Mouse (Mus musculus) cortical plate, adult 2 months (tissue): ENCODE results near the gene Tppp3. TPM values are rescaled to one million over a fixed set of nuclear protein-coding genes. Genes with fewer than 3 reads are reported as not detected.

Source experiments
- H3K27ac ChIP-seq: fragments of 200-500 bp; 2 replicates; pipeline ENCODE4 v1.5.1; 2012; ENCODE audit warnings: low read length, control low read depth, inconsistent platforms; ENCODE audit not compliant: insufficient read depth
- H3K4me1 ChIP-seq: fragments of 200-500 bp; 2 replicates; pipeline ENCODE4 v1.6.1; 2011; ENCODE audit warnings: low read length; ENCODE audit not compliant: control insufficient read depth, insufficient read depth
- H3K4me3 ChIP-seq: fragments of 200-500 bp; 2 replicates; pipeline ENCODE4 v1.5.1; 2011; ENCODE audit warnings: mild to moderate bottlenecking, low read length, control low read depth; ENCODE audit not compliant: insufficient read depth
- CTCF ChIP-seq: fragments of 200-500 bp; IDR thresholded peaks from 2 replicates; pipeline ENCODE4 v1.5.1; 2011; ENCODE audit warnings: mild to moderate bottlenecking, control low read depth, low read length; ENCODE audit not compliant: insufficient read depth; ENCODE audit errors: extremely low read depth
- POLR2A ChIP-seq: fragments of 200-500 bp; IDR thresholded peaks from 2 replicates; pipeline ENCODE4 v1.6.1; 2011; ENCODE audit warnings: mild to moderate bottlenecking, low read length, control low read depth; ENCODE audit not compliant: insufficient read depth; ENCODE audit errors: extremely low read depth
- polyA plus RNA-seq: library from polyadenylated mRNA; depleted of rRNA; stranded (reverse); fragments of >200 nt; gene quantifications from 2 replicates; pipeline ENCODE4 v1.2.3, GENCODE M21; 2012

The Tppp3 gene
- polyA plus RNA-seq, 1 experiment = 93.2 TPM

DNA sequence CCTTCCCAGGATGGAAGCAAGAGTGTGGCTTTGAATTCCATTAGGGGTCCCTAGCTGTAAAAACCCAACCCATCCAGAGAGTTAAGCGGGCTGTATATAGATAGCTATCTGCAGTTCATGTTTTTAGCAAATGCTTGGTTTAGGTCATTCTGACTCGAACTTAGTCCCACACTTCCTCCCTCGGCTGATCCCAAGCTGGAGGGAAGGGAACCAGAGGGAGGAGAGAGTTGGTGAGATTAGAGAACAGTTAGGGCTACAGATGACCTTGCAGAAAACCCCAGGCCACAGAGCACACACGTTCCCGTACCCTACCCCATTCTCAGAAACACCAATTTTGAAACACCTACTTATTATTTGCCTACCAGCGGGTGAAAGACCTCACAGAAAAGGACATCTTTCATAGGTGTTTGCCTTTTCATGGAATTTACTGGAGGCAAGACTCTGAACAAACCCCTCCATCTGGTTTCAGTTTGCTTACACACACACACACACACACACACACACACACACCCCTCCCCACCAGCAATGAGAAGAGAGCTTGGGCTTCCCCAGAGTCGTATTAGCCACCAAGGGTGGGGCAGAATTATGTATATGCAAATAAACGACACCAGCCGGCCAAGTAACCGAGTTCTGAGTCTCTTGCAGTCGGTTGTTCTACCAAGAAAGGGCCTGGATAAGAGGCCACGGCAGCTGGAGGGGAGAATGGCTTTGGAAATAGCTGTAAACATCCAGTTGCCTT lies 38.8 kb upstream of the Tppp3 start:
- TF ChIP-seq CTCF = no peak
- no peak for TF ChIP-seq POLR2A
- Histone ChIP-seq H3K4me3 (no peak overlapping the region), H3K4me1 (no peaks in the 10 kb centered on the region), H3K27ac (no peak overlapping the region)

DNA sequence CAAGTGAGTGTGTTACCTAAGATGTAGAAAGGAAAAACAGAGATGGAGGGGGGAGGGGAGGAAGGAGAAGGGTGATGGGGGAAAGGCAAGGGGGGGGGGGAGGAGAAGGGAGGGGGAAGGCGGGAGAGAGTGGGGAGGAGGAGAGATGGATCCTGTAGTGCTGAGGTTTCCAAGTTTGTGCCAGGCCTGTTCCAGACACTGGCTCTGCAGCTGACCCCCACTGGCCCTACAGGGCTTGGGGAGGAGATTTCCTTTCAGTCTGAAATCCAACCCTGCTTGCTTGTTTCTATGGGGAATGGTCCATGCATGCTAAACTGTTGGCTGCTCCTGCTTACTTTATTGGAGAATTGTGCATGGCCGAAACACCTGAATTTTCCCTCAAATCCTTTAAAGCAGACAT lies 37.4 kb upstream of the Tppp3 start:
- H3K4me3 ChIP-seq = no peak overlapping the region
- no peaks in the 10 kb centered on the region for H3K4me1 ChIP-seq
- no peak for TF ChIP-seq CTCF
- no peak for TF ChIP-seq POLR2A
- H3K27ac ChIP-seq = no peak overlapping the region

DNA sequence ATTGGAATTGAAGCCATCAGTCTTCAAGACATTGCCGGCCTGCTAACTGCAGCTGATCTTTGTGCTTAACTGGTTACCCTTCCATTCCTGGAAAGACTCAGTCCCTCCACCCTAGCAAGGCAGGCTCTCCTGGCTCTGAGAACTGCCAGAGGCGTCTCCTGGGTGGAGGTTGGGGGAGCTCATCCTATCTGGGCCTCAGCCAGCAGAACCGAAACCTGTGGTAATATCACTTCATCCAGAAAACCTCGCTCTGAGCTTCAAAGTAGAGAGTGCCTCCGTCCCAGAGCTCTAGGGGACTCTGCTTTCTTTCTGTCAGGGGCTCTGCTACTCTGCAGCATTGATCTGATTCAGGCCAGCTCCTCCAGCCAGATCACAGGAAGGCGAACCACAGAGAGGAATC lies 35.7 kb upstream of the Tppp3 start:
- Histone ChIP-seq H3K27ac (no peak overlapping the region), H3K4me3 (no peak overlapping the region), H3K4me1 (no peaks in the 10 kb centered on the region)
- TF ChIP-seq CTCF (no peak), POLR2A (no peak)

DNA sequence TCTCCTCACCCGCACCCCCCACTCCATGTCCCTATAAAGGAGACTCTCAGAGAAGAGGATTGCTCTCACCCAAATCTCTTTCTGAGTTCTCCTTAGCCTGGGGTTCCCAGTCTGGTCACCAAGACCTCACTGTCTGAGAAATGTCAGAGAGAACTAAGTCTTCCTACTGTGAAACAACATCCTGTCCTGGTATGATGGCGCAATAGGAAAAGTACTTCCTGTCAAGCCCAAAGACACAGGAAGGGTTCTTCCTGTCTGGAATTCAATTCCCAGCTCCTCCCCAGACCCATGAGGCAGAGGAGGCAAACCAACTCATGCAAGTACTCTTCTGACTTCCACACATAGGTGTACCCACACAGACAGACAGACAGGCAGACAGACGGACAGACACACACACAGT lies 33.3 kb upstream of the Tppp3 start:
- TF ChIP-seq POLR2A (no peak), CTCF (no peak)
- Histone ChIP-seq H3K27ac (peak overlapping the region; percentile 66; the same call in 1 of the 2 replicates), H3K4me3 (no peak overlapping the region), H3K4me1 (no peaks in the 10 kb centered on the region)

DNA sequence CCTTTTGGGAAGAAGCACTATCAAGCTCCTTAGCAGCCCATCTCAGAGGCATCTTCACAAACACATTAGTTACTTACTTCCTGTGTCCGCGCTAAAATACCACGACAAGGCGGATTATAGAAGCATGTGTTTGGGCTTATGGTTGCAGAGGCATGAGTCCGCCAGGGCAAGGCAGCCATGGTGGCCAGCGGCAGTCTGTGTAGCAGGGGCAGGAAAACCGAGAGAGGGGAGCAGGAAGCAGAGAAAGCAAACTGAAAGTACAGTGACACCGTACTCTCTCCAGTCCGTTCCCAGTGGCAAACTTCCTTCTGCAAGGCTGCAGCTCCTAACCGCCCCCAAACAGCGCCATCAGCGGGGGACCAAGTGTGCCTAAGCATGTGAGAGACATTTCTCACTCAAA lies 28.5 kb upstream of the Tppp3 start:
- H3K27ac ChIP-seq = no peak overlapping the region
- peaks cover 6% of the 10 kb centered on the region; the same call in 1 of the 2 replicates for H3K4me1 ChIP-seq
- no peak overlapping the region for H3K4me3 ChIP-seq
- TF ChIP-seq CTCF (no peak), POLR2A (no peak)

DNA sequence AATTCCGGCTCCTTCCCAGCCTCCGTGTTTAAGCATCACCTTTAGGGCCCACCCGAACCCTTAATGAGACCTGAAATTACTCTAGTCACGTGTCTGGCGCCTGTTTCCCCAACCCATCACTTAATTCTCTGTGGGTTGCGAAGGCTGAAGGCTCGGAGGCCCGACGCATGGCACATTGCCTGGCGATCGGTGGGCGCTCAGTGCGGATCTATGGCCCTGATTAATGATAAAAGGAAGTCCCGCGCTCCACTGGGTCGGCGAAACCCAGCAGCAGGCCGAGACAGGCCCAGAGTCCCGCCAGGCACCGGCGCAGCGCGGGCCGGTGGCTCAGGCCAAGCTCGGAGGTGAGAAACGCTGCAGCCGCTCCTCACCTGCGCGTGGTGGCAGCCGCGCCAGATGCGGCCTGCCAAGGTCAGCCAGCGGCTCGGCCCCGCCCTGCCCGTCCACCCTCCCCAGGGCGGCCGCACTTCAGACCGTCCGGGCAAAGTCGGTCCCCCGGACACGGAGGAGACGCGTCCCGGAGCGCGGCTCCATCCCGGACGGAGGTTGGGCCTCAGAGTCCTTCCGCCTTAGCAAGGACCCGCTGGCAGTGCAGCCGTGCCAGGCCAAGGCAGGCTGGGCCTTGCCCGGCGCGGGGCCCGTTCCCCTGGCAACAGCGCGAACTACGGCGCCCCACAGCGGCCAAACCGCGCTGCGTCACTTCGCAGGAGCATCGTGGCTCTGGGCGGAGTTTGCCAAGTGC lies 25.3 kb upstream of the Tppp3 start, which contains the start of gene Zdhhc1:
TSS of gene Zdhhc1 (minus strand) at position 464 of the 742 bp plus-strand sequence.
- peaks cover 6% of the 10 kb centered on the region; the same call in 1 of the 2 replicates for H3K4me1 ChIP-seq
- TF ChIP-seq POLR2A (peak; percentile 50; the same call in 1 of the 2 replicates), CTCF (peak; percentile 30; the same call in 1 of the 2 replicates)
- peak within 1 kb of the TSS; percentile 85 for H3K27ac ChIP-seq
- H3K4me3 ChIP-seq = peak within 1 kb of the TSS; percentile 76

DNA sequence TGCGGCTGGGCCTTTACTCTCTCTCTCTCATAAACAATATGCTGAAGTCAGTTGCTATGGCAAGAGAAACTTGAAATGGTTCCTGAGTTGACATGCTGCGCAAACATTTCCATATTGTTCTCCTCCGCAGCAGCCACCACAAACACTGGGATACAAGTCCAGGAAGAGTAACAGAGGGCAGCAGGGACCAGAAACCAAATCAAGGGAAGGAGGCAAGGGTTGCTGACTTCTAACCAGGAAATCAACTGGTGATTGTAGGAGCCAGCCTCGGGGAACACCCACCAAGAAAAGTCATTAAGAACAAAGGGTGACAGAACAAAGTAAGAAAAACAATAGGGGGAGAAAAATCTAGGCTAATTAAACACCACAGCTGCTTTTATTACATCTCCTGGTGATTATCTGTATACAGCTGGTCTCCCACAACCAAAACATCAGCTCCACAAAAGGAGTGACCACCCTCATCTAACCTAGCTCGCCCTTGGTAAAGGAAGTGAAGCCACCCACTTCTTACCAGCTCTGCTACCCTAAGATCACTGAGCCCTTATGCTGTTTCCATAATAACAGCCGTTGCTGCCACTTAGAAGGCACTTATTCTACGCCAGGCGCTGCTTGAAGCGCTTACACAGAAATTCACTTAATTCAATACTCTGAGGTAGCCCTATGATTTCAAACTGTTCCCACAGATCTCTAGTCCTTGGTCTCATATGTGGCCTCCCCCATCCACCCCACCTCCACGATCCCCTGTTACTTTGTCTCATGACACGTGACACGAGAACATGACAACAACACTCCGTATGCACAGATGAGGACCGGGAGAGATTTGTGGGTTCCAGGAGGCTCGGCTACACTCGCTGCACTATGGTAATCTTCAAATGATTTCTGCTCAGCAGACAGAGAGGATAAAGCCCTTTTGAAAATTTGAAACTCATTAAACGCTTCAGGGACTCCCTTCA lies 24.3 kb upstream of the Tppp3 start:
- H3K27ac ChIP-seq = no peak overlapping the region
- no peak for TF ChIP-seq CTCF
- no peak for TF ChIP-seq POLR2A
- H3K4me3 ChIP-seq = peak overlapping the region; percentile 76
- peaks cover 6% of the 10 kb centered on the region; the same call in 1 of the 2 replicates for H3K4me1 ChIP-seq

DNA sequence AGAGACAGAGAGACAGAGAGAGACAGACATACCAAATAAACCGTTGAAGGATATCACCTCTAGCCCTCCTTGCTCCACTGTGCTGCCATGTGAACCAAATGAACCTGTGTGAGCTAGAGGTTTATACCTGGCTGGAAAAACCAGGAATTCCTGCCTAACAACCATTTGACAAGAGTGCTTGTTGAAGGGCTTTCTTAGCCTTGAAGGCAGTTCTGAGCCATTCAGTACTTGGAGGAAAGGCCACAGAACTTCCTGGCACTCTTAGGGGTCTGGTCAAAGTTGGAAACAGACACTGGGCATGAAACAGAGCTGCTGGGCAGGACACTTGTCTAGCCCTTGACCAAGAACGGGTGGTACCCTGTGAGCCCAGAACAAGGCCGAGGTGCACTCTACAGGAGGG lies 23.2 kb upstream of the Tppp3 start:
- Histone ChIP-seq H3K4me1 (peaks cover 6% of the 10 kb centered on the region; the same call in 1 of the 2 replicates), H3K27ac (no peak overlapping the region), H3K4me3 (no peak overlapping the region)
- TF ChIP-seq POLR2A = no peak
- TF ChIP-seq CTCF = no peak

DNA sequence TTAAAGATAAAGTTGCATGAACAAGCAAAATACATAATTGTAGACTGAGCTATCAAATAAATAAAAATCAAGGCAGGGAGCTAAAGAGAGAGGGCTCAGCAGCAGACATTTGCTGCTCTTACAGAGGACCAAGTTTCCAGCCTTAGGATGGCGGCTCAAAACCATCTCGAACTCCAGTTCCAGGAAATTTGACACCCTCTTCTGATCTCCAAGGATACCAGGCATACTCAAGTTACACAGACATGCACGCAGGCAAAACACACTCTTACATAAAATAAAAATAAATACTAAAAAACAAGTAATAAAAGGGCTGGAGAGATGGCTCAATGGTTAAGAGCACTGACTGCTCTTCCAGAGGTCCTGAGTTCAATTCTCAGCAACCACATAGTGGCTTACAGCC lies 22.2 kb upstream of the Tppp3 start:
- no peak for TF ChIP-seq POLR2A

More for the DNA sequence above, 22.2 kb upstream of the Tppp3 start:
- Histone ChIP-seq H3K4me3 (no peak overlapping the region), H3K4me1 (peaks cover 6% of the 10 kb centered on the region; the same call in 1 of the 2 replicates), H3K27ac (no peak overlapping the region)
